Mouse (Mus musculus): ENCODE results near the gene Olfr66.
A peak's percentile ranks its signal among the peaks of the same experiment; 100 is the strongest.

The Olfr66 gene

GRCm38 (mm10) chr7:103886152-103886551 lies at the start of gene Olfr66:
Gene Olfr66, minus strand, starts transcription at chr7:103886252.
- no peak for DNase-seq (ENCODE audit: low read depth, low spot score)

GRCm38 (mm10) chr7:103934264-103934663 lies 48.2 kb upstream of the Olfr66 start, which contains the start of gene Olfr632:
Gene Olfr632, plus strand, starts transcription at chr7:103934347.
- no peak for DNase-seq (ENCODE audit: low read depth, low spot score)

- no peak for DNase-seq (ENCODE audit: low read depth, low spot score)
Measured at GRCm38 (mm10) chr7:103928525-103928924, 42.5 kb upstream of the Olfr66 start, which contains the start of gene Olfr631. Gene Olfr631, plus strand, starts transcription at chr7:103928825.

DNA sequence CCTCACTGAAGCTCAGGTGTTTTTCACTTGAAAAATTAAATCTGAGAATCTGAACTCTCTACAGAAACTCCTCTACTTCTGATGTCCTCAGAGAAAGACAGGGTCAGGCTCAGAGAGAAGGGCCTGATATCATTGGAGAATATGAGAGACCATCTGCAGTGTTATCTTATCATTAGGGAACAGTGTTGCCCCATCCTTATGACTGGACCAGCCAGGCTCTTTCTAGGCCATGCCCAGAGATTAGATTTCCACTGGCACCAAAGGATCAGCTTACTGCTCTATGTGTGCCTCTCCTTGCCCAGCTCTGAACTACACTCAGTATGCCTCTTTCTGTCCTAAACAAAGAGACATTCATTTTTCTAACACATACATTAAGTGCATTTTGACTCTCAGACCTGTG lies 29.3 kb upstream of the Olfr66 start:
- no peak for DNase-seq (ENCODE audit: low read depth, low spot score)

- peak; percentile 24 for DNase-seq (ENCODE audit: low read depth, low spot score)
Measured at GRCm38 (mm10) chr7:103912969-103913511, 27.0 kb upstream of the Olfr66 start.

GRCm38 (mm10) chr7:103910047-103910446 lies 24.0 kb upstream of the Olfr66 start:
- DNase-seq (ENCODE audit: low read depth, low spot score) = no peak

DNA sequence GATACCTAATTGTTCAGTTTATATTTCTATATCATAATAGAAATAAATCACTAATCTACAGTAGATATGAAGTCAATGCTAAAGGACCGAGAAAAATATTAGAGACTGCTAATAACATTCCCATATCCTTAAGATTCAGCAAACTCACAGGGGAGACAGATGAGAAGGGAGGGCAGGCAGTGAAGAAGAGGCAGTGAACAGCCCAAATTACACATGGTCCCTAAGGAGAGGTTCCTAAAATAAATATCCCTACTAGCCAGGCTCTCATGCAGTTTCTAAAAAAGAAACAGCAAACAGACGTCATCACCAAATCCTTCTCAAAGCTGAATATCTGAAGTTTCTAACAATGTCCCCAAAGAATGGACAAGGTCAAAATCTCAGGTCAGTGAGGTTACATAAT lies 17.1 kb upstream of the Olfr66 start, which contains the start of gene Olfr65:
Olfr65 (plus strand) TSS at position 301 of the 400 bp plus-strand sequence.
- DNase-seq (ENCODE audit: low read depth, low spot score) = no peak

GRCm38 (mm10) chr7:103894385-103894784 lies 8.3 kb upstream of the Olfr66 start, which contains the start of gene Olfr64:
Gene Olfr64, minus strand, starts transcription at chr7:103894485.
- no peak for DNase-seq (ENCODE audit: low read depth, low spot score)

DNA sequence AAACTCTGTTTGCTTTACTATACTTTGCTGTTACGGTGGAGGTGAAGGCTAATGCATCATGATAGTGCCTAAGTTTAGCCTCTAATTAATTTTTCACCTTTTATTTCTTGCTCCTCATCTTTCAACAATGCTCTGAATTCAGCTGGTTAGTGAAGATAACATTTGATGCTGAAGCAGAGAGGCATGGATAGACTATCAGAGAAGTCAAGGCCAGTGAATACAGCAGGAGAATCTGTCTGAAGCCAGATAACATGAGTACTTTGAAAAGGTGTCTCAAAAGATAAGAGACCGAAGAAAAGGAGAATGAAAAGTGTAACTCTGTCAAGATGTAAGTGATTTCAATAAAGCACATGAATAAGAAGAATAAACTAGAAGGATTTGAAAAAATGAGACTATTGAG lies 9.0 kb downstream of the Olfr66 start:
- DNase-seq (ENCODE audit: low read depth, low spot score) = no peak

- DNase-seq (ENCODE audit: low read depth, low spot score) = peak; percentile 29
Measured at GRCm38 (mm10) chr7:103874451-103874850, 11.6 kb downstream of the Olfr66 start.

- peak; percentile 60 for DNase-seq (ENCODE audit: low read depth, low spot score)
Measured at GRCm38 (mm10) chr7:103873064-103873463, 13.0 kb downstream of the Olfr66 start.

DNA sequence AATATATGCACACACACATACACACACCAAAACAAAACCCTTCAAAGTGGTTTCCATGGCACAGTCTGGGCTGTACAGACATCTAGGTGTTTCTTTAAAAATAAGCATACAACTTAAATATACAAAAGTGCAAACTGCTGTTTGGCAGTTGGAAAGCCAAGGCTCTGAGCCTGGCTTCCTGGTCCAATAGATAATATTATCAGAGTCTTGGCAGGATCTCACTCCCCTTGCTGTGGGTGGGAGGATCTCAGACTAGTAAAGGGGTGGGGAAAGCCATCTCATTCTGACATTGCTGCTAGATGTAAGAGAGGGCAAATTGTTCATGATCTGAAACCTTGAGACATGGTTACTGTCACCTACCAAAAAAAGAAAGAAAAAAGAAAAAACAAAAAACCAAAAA lies 15.4 kb downstream of the Olfr66 start:
- no peak for DNase-seq (ENCODE audit: low read depth, low spot score)

GRCm38 (mm10) chr7:103865716-103866115 lies 20.3 kb downstream of the Olfr66 start:
- no peak for DNase-seq (ENCODE audit: low read depth, low spot score)

- DNase-seq (ENCODE audit: low read depth, low spot score) = peak; percentile 70
Measured at GRCm38 (mm10) chr7:103861531-103861930, 24.5 kb downstream of the Olfr66 start.

DNA sequence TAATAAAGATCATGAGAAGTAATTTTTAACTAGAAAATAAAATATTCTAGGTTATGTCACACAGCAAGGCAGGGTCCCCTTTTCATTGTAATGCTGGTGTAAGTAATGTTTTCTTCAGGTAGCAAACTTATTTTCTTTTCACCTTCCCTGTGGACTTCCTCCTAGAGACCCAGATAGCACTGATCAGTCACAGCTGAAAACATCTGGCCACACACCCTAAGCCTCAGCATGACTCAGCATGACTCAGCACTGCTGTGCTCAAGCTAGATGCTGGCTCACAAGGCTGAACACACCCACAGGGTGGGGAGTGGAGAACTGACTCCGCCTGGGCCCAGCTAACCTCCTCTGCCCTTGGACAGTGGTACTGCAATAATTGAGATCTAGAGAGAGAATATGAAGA lies 25.2 kb downstream of the Olfr66 start:
- peak; percentile 93 for DNase-seq (ENCODE audit: low read depth, low spot score)

- no peak for DNase-seq (ENCODE audit: low read depth, low spot score)
Measured at GRCm38 (mm10) chr7:103859076-103859475, 27.0 kb downstream of the Olfr66 start.

GRCm38 (mm10) chr7:103854669-103855068 lies 31.4 kb downstream of the Olfr66 start:
- no peak for DNase-seq (ENCODE audit: low read depth, low spot score)

GRCm38 (mm10) chr7:103853090-103853489 lies 33.0 kb downstream of the Olfr66 start, which contains the start of gene Hbb-y:
Gene Hbb-y, minus strand, starts transcription at chr7:103853216.
- DNase-seq (ENCODE audit: low read depth, low spot score) = no peak

DNA sequence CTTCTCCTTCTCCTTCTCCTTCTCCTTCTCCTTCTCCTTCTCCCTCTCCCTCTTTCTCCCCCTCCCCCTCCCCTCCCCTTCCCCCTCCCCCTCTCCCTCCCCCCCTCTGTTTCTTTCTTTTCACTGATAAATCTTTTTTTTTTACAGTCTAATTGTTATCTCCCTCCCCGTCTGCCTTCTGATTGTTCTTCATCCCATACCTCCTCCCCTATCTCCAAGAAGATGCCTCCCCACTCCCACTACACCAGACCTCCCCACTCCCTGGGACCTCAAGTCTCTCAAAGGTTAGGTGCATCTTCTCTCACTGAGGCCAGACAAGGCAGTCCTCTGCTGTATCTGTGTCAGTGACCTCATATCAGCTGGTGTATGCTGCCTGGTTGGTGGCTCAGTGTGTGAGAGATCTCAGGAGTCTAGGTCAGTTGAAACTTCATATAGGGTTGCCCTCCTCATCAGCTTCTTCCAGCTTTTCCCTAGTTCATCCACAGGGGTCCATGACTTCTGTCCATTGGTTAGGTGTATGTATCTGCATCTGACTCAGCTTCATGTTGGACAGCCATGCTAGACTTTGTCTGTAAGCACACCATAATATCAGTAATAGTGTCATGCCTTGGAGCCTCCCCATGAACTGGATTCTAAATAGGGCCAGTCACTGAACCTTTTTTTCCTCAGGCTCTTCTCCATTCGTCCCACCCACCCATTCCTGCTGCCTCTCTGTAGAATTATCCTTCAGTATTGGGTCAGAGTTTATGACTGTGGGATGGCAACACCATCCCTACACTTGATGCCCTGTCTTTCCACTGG lies 41.3 kb downstream of the Olfr66 start:
- DNase-seq (ENCODE audit: low read depth, low spot score) = no peak

GRCm38 (mm10) chr7:103843034-103843433 lies 43.0 kb downstream of the Olfr66 start, which contains the start of gene Hbb-bh1:
Gene Hbb-bh1, minus strand, starts transcription at chr7:103843164.
- no peak for DNase-seq (ENCODE audit: low read depth, low spot score)

- no peak for DNase-seq (ENCODE audit: low read depth, low spot score)
Measured at GRCm38 (mm10) chr7:103840268-103840667, 45.8 kb downstream of the Olfr66 start, which contains the start of gene Hbb-bh2. Gene Hbb-bh2, minus strand, starts transcription at chr7:103840520.

Data from A20 (cell line).